Mouse (Mus musculus) limb, embryonic 14.5 days (tissue): ENCODE data around the gene Vmn2r103. TPM values are rescaled to one million over a fixed set of nuclear protein-coding genes. Genes with fewer than 3 reads are reported as not detected.

Source experiments
- ATAC-seq: fragments of 200-750 bp; cut with Nextera tagmentation; 2 replicates; pipeline ENCODE4 v1.8.0; 2017; ENCODE audit warnings: low read depth, moderate number of reproducible peaks, moderate TSS enrichment; ENCODE audit not compliant: low FRiP score
- DNase-seq: peaks from one replicate; pipeline ENCODE4 v3.0.0-alpha.2; 2015; ENCODE audit warnings: low spot score
- H3K27ac ChIP-seq: fragments of 300-500 bp; sonication (generic); replicated peaks from 2 replicates; pipeline ENCODE4 v1.5.1; 2014; ENCODE audit warnings: low read depth, mild to moderate bottlenecking, low read length, moderate library complexity, mixed read lengths
- H3K27me3 ChIP-seq: fragments of 300-500 bp; sonication (generic); 2 replicates; pipeline ENCODE4 v1.6.1; 2014; ENCODE audit warnings: low read length, mixed read lengths; ENCODE audit not compliant: control insufficient read depth, insufficient read depth
- H3K36me3 ChIP-seq: fragments of 300-500 bp; sonication (generic); 2 replicates; pipeline ENCODE4 v1.6.1; 2014; ENCODE audit warnings: mild to moderate bottlenecking, low read length, moderate library complexity, mixed read lengths; ENCODE audit not compliant: control insufficient read depth, insufficient read depth
- H3K4me1 ChIP-seq: fragments of 300-500 bp; sonication (generic); 2 replicates; pipeline ENCODE4 v1.6.1; 2014; ENCODE audit warnings: antibody characterized with exemption, low read length, mixed read lengths; ENCODE audit not compliant: control insufficient read depth, insufficient read depth
- H3K4me2 ChIP-seq: fragments of 300-500 bp; sonication (generic); replicated peaks from 2 replicates; pipeline ENCODE4 v1.6.1; 2014; ENCODE audit warnings: low read depth, mild to moderate bottlenecking, low read length, moderate library complexity; ENCODE audit not compliant: severe bottlenecking
- H3K4me3 ChIP-seq: fragments of 300-500 bp; sonication (generic); replicated peaks from 2 replicates; pipeline ENCODE4 v1.5.1; 2014; ENCODE audit warnings: low read length
- H3K9ac ChIP-seq: fragments of 300-500 bp; sonication (generic); 2 replicates; pipeline ENCODE4 v1.6.1; 2014; ENCODE audit warnings: mild to moderate bottlenecking, low read depth, low read length, moderate library complexity; ENCODE audit not compliant: severe bottlenecking
- H3K9me3 ChIP-seq: fragments of 300-500 bp; sonication (generic); 2 replicates; pipeline ENCODE4 v1.6.1; 2016; ENCODE audit warnings: low read length; ENCODE audit not compliant: control insufficient read depth
- POLR2A ChIP-seq: fragments of 200-500 bp; IDR thresholded peaks from 2 replicates; pipeline ENCODE4 v1.8.0; 2012; ENCODE audit warnings: inconsistent platforms, mild to moderate bottlenecking, moderate library complexity, borderline replicate concordance; ENCODE audit not compliant: insufficient read depth, insufficient read length; ENCODE audit errors: extremely low read depth
- WGBS: fragments of 180-500 bp; shearing (Covaris S2); extraction: QIAGEN DNeasy Blood & Tissue Kit; methylation state at CpG from one replicate; pipeline ENCODE4 v1.1.7; 2014; 5-methylcytosine and 5-hydroxymethylcytosine counted together
- polyA plus RNA-seq, 2 experiments: library from polyadenylated mRNA; depleted of rRNA in 1 of 2; stranded (reverse) in 1 of 2; unstranded in 1 of 2; fragments of >200 nt; fragmentation: Nextera tagmentation in 1 of 2; extraction: Ambion mirVana in 1 of 2; gene quantifications; 2 replicates each; pipeline versions ENCODE4 v1.2.1 to v1.2.3; 2012 to 2014

The Vmn2r103 gene
- polyA plus RNA-seq (2012; rRNA removed) (not detected in 2 replicates), polyA plus RNA-seq (2014; fragmentation: Nextera tagmentation; extraction: Ambion mirVana) (not detected in 2 replicates)

GRCm38 (mm10) chr17:19773063-19773462 is at the start of gene Vmn2r103:
Gene Vmn2r103 (plus strand): TSS chr17:19773363.
- Histone ChIP-seq H3K36me3 (no peaks in the 10 kb centered on the region), H3K27me3 (no peaks in the 10 kb centered on the region), H3K9ac (no peak within 1 kb of the TSS), H3K27ac (no peak within 1 kb of the TSS), H3K4me3 (no peak within 1 kb of the TSS), H3K9me3 (no peaks in the 10 kb centered on the region), H3K4me2 (no peak within 1 kb of the TSS), H3K4me1 (no peaks in the 10 kb centered on the region)
- WGBS: 59% methylated on average over 4 of the region's 4 CpGs
- DNase-seq (no peak), ATAC-seq (no peak)
- no peak for TF ChIP-seq POLR2A

DNA sequence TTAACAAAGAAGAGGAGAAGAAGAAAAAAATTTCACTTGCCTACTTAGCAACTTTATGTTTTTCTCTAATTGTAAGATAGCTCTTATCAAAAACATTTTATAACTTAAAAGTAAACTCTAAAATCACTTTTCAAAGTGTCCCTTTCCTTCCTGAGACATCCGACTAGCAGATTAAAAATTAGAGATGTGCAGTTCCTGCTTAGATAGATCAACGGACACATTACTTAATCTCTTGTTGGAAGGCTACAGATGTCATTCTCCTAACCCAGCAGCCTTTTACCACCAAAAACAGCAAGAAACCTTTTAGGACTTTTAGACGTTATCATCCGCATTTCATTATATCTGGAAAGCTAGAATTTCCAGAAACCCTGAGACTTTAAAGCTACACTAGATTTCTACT is 5.8 kb downstream of the Vmn2r103 start:
- no peak for DNase-seq
- H3K9me3 ChIP-seq: no peaks in the 10 kb centered on the region
- ATAC-seq: no peak
- H3K27ac ChIP-seq: no peak overlapping the region
- H3K9ac ChIP-seq: no peak overlapping the region
- no peaks in the 10 kb centered on the region for H3K36me3 ChIP-seq
- no peak for TF ChIP-seq POLR2A
- H3K4me3 ChIP-seq: no peak overlapping the region
- WGBS: 85% methylated on average over 4 of the region's 4 CpGs
- H3K27me3 ChIP-seq: no peaks in the 10 kb centered on the region
- H3K4me2 ChIP-seq: no peak overlapping the region
- H3K4me1 ChIP-seq: no peaks in the 10 kb centered on the region

DNA sequence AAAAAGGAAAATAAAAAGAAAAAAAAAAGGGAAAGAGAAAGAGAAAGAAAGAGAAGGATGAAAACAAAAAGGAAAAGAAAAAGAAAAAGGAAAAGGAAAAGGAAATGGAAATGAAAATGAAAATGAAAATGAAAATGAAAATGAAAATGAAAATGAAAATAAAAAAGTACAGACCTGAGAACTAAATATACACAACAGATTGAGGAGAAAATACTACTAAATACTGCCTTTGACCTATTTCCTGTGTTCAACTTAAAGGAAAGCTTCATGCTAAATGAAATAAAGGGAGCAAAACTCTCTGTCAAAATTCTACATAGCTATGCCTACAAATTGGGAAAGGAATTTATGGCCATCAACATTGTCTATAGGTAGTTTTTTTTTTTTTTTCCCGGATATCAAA is 16.1 kb downstream of the Vmn2r103 start:
- H3K4me1 ChIP-seq: no peaks in the 10 kb centered on the region

More for the DNA sequence above, 16.1 kb downstream of the Vmn2r103 start:
- H3K4me2 ChIP-seq: no peak overlapping the region
- WGBS: 86% methylated on average over 1 of the region's 1 CpGs
- DNase-seq (no peak), ATAC-seq (no peak)
- no peaks in the 10 kb centered on the region for H3K9me3 ChIP-seq
- H3K36me3 ChIP-seq: no peaks in the 10 kb centered on the region
- H3K4me3 ChIP-seq: no peak overlapping the region
- H3K27me3 ChIP-seq: no peaks in the 10 kb centered on the region
- H3K9ac ChIP-seq: no peak overlapping the region
- no peak overlapping the region for H3K27ac ChIP-seq
- no peak for TF ChIP-seq POLR2A

Other genes starting within 250 kb of the Vmn2r103 start
- not detected in 2 replicates for gene Vmn2r101, start 196.1 kb upstream of the Vmn2r103 start, polyA plus RNA-seq (2012; rRNA removed)
- gene Vmn2r101, start 196.1 kb upstream of the Vmn2r103 start, polyA plus RNA-seq (2014; fragmentation: Nextera tagmentation; extraction: Ambion mirVana): not detected in 2 replicates
- gene Vmn2r102, start 113.0 kb upstream of the Vmn2r103 start, polyA plus RNA-seq (2012; rRNA removed): not detected in 2 replicates
- not detected in 2 replicates for gene Vmn2r102, start 113.0 kb upstream of the Vmn2r103 start, polyA plus RNA-seq (2014; fragmentation: Nextera tagmentation; extraction: Ambion mirVana)